17 mouse cellular contexts compared by ENCODE assay signal in genomic region chr15:64511176-64511575, GRCm38 (mm10).
"Had no signal": no experiment of that assay in that cellular context is flagged by ENCODE, and none has a peak within 500 bp of the region (broad histone marks: within the 10 kb centered on the region; RNA-seq: fewer than 3 reads in every experiment).

No protein-coding gene starts in this region.

- H3K9ac ChIP-seq: limb, embryonic 15.5 days; liver, embryonic 12.5 days; lung, embryonic 15.5 days; midbrain, embryonic 15.5 days; neural tube, embryonic 12.5 days had no signal

- H3K36me3 ChIP-seq: limb, embryonic 15.5 days; liver, embryonic 12.5 days; lung, embryonic 15.5 days; midbrain, embryonic 15.5 days; neural tube, embryonic 12.5 days had no signal

- H3K9me3 ChIP-seq: limb, embryonic 15.5 days; liver, embryonic 12.5 days; lung, embryonic 15.5 days; midbrain, embryonic 15.5 days; neural tube, embryonic 12.5 days had no signal

- H3K4me1 ChIP-seq: limb, embryonic 15.5 days; liver, embryonic 12.5 days; lung, embryonic 15.5 days; megakaryocyte, embryonic 14.5 days; midbrain, embryonic 15.5 days had no signal

- H3K27ac ChIP-seq: kidney, postnatal 0 days; limb, embryonic 15.5 days; liver, embryonic 12.5 days; lung, embryonic 15.5 days; macrophage; midbrain, embryonic 15.5 days; neural tube, embryonic 12.5 days; stomach, postnatal 0 days had no signal

- ATAC-seq: liver, embryonic 12.5 days; midbrain, embryonic 15.5 days had no signal

- H3K4me3 ChIP-seq: limb, embryonic 15.5 days; liver, embryonic 12.5 days; lung, embryonic 15.5 days; megakaryocyte, embryonic 14.5 days; midbrain, embryonic 15.5 days; neural tube, embryonic 12.5 days had no signal

- H3K4me2 ChIP-seq: limb, embryonic 15.5 days; liver, embryonic 12.5 days; lung, embryonic 15.5 days; midbrain, embryonic 11.5 days; midbrain, embryonic 15.5 days; neural tube, embryonic 12.5 days had no signal

- DNase-seq: layer of hippocampus, adult 9-11 months; layer of hippocampus, postnatal 36 days; lung, postnatal 14 days; right cerebral cortex, adult 18-20 months; right cerebral cortex, postnatal 25 days; thymus, adult 18-20 months; thymus, postnatal 14 days had no signal

- H3K27me3 ChIP-seq: limb, embryonic 15.5 days; liver, embryonic 12.5 days; lung, embryonic 15.5 days; megakaryocyte, embryonic 14.5 days; midbrain, embryonic 15.5 days; neural tube, embryonic 12.5 days had no signal
